Mouse (Mus musculus) embryonic stem cell, embryonic (primary cell): ENCODE measurements around the gene Xab2.

ENCODE experiments used
- CTCF ChIA-PET, 4 experiments: fragments of 300-600 bp in 2 of 4; fragments of 350-600 bp in 2 of 4; sonication (Branson Sonifier 250); formaldehyde crosslinking; loops; one replicate each; lab custom pipeline; 2022; ENCODE audit warnings: inconsistent platforms in 2 of 4; lab: Charles Lee
- POLR2A ChIA-PET, 4 experiments: fragments of 300-600 bp in 2 of 4; fragments of 350-600 bp in 2 of 4; sonication (Branson Sonifier 250); formaldehyde crosslinking; loops; one replicate each; lab custom pipeline; 2022; ENCODE audit warnings: antibody characterized with exemption in 4 of 4, inconsistent platforms in 1 of 4; lab: Charles Lee

The Xab2 gene

DNA sequence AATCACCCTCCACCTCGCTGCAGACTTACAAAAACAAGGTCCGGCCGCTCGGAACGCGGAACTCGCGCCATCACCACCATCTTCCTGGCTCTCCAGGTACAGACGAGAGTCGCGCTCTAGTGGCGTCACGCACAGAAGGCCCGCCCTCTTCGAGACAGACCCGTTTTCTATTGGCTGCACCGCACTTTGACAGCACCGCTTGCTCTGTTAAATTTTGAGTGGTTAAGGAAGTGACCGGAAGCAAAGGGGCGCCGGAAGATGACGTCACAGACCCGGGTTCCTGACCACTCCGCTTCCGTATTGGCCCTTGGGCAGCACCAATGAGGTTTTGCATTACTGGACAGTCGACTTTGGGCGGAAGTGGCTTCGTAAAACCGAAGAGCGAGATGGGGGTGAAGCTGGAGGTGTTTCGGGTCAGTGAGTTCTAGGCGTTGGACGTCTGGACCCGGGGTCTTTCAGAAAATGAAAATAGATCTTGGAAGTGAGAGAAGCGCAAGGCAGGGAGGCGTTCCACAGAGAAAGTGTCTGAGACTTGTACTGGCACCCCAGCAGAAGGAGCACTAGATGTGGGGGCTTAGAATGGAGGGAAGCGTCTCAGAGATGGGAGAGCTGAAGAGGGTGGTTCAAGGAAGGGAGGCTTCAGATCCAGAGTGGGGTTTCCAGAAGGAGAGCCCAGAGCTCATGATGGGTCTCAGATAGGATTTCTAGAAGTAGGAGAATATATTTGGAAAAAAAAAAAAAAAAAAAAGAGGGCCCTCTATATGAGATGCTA, at the start of gene Xab2, which contains the start of gene Pet100:
Gene Xab2, minus strand, starts transcription at position 118 of the 772 bp plus-strand sequence.
Gene Pet100, plus strand, starts transcription at position 350 of the 772 bp plus-strand sequence.
- POLR2A ChIA-PET: interaction anchor here in 3 of 4 experiments (0.5 to 5.3 kb wide), 54 partner anchors 9 to 661 kb away, joined by 3 to 48 read pairs (median 4); partner anchors contain the start of genes C330021F23Rik (in 3 of the 3), Trappc5 (in 3 of the 3), Fcor (in 2 of the 3) and Mcoln1 (in 2 of the 3)

DNA sequence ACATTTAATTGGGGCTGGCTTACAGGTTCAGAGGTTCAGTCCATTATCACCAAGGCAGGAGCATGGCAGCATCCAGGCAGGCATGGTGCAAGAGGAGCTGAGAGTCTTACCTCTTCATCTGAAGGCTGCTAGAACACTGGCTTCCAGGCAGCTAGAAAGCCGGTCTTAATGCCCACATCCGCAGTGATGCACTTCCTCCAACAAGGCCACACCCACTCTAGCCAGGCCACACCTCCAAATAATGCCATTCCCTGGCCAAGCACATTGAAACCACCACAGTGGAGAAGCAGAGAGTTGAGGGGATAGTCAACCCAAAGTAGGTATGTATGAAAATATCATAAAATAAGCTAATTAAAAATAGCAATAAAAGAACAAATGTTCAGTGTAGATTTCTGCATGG, 49.3 kb upstream of the Xab2 start:
- CTCF ChIA-PET: interaction anchor here in 2 of 4 experiments (0.6 to 3.2 kb wide), 6 partner anchors 13 to 111 kb away, joined by 3 to 39 read pairs (median 4); partner anchors contain the start of gene Retn (in 1 of the 2)

More for the DNA sequence above, at the start of gene Xab2, which contains the start of gene Pet100:
- CTCF ChIA-PET: interaction anchor here in 2 of 4 experiments (0.9 kb wide), 2 partner anchors 62 kb away, joined by 4 to 8 read pairs; no protein-coding TSS in a partner anchor

GRCm38 (mm10) chr8:3665507-3665906, 44.4 kb upstream of the Xab2 start, which contains the start of gene Mcemp1:
Gene Mcemp1, plus strand, starts transcription at chr8:3665754.
- ChIA-PET CTCF (interaction anchor here in 3 of 4 experiments (0.8 to 1.5 kb wide), 3 partner anchors 11 to 106 kb away, joined by 3 to 5 read pairs (median 3); partner anchors contain the start of gene Trappc5 (in 1 of the 3)), POLR2A (interaction anchor here in 3 of 4 experiments (0.6 to 2.7 kb wide), 9 partner anchors 10 to 273 kb away, joined by 3 to 8 read pairs (median 3); partner anchors contain the start of genes Arhgef18 (in 1 of the 3), Retn (in 1 of the 3), Stxbp2 (in 1 of the 3) and Trappc5 (in 1 of the 3))

More for the DNA sequence above, 49.3 kb upstream of the Xab2 start:
- POLR2A ChIA-PET: interaction anchor here in 3 of 4 experiments (0.6 to 3.8 kb wide), 5 partner anchors 17 to 523 kb away, joined by 3 to 14 read pairs (median 3); partner anchors contain the start of gene Pnpla6 (in 1 of the 3)

DNA sequence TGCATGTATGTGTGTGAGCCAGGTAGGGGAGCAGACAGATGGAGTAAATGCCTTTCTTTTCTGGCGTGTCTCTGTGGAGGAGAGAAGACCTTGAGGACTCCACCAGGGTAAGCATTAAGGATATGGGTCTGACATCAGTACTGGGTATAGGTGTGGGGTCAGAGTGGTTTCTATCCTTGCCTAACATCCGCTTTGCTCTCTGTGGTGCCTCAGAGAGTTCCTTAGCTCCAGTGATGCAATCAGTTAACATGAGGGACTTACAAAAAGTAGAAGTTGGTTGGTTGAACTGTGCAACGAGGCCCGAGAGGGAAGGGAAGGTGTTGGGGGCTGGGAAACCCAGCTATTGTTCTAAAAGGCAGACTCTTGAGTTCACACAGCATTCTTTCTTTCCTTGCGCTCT, 43.3 kb upstream of the Xab2 start:
- ChIA-PET POLR2A (interaction anchor here in 2 of 4 experiments (0.7 to 2.7 kb wide), 5 partner anchors 9 to 51 kb away, joined by 3 to 8 read pairs (median 4); partner anchors contain the start of gene Stxbp2 (in 1 of the 2)), CTCF (interaction anchor here in 1 of 4 experiments (0.6 to 0.7 kb wide), 2 partner anchors 201 to 291 kb away, joined by 3 to 8 read pairs; no protein-coding TSS in a partner anchor)

DNA sequence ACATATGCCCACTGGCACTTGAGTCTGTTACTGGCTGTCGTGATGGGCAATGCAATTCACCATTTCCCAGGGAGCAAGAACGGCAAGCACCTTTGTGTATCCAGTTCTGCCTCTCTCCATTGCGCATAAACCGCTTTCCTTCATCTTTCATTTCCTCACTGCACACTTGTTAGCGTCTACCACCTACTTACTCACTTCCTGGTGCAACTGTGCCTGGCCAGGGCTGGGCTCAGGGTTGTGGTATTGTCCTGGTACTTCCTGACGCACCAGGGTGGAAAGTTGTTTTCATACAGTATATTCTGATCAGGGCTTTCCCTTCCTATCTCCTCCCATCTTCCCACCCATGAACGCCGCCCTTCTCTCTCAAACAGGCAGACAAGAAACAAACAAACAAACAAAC, 39.8 kb upstream of the Xab2 start:
- ChIA-PET POLR2A (no interaction called here), CTCF (interaction anchor here in 1 of 4 experiments (2.5 kb wide), 1 partner anchor 11 kb away, joined by 9 read pairs; the partner anchor contains the start of gene Fcor)

- CTCF ChIA-PET: interaction anchor here (0.5 to 2.0 kb wide), 9 partner anchors 11 to 182 kb away, joined by 3 to 8 read pairs (median 4); partner anchors contain the start of genes Fcor (in 4 of the 4) and Trappc5 (in 1 of the 4)
- POLR2A ChIA-PET: interaction anchor here in 2 of 4 experiments (0.6 to 1.7 kb wide), 8 partner anchors 11 to 269 kb away, joined by 3 to 6 read pairs (median 3); partner anchors contain the start of genes Fcor (in 1 of the 2) and Stxbp2 (in 1 of the 2)
Measured at GRCm38 (mm10) chr8:3656725-3657381, 35.7 kb upstream of the Xab2 start.

DNA sequence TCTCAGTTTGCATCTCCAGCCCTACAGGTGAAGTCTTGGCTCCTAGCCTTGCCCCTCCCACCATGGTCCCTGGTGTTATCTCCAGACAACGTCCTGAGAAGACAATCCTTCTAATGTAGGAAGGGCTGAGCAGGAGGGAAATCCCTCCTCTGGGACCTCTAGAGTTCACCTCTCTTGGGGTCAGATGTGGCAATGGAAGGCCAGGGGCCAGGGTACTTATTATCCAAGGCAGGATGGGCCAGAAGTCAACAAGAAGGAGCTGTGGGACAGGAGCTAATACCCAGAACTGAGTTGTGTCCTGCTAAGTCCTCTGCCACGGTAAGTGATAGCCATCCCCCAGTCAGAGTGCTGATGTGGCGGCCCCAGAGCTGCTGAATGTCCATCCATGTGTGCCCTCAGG, 34.4 kb upstream of the Xab2 start, which contains the start of gene Retn:
Gene Retn, plus strand, starts transcription at position 245 of the 400 bp plus-strand sequence.
- ChIA-PET CTCF (interaction anchor here (0.6 to 1.7 kb wide), 8 partner anchors 8 to 97 kb away, joined by 3 to 6 read pairs (median 4); partner anchors contain the start of genes Fcor (in 4 of the 4) and Trappc5 (in 1 of the 4)), POLR2A (interaction anchor here in 3 of 4 experiments (0.9 to 2.0 kb wide), 13 partner anchors 9 to 155 kb away, joined by 3 to 8 read pairs (median 3); partner anchors contain the start of genes Fcor (in 1 of the 3), Mcemp1 (in 1 of the 3), Mcoln1 (in 1 of the 3) and Pet100 (in 1 of the 3))

GRCm38 (mm10) chr8:3654726-3655508, 33.8 kb upstream of the Xab2 start:
- ChIA-PET CTCF (interaction anchor here (0.9 to 1.7 kb wide), 7 partner anchors 9 to 96 kb away, joined by 3 to 6 read pairs (median 4); partner anchors contain the start of genes Fcor (in 4 of the 4) and Trappc5 (in 1 of the 4)), POLR2A (interaction anchor here in 3 of 4 experiments (0.6 to 2.0 kb wide), 17 partner anchors 9 to 155 kb away, joined by 3 to 8 read pairs (median 3); partner anchors contain the start of genes Fcor (in 2 of the 3), Mcemp1 (in 1 of the 3), Mcoln1 (in 1 of the 3) and Pet100 (in 1 of the 3))

- CTCF ChIA-PET: interaction anchor here in 1 of 4 experiments (0.5 kb wide), 1 partner anchor 720 kb away, joined by 3 read pairs; no protein-coding TSS in a partner anchor
- POLR2A ChIA-PET: no interaction called here
Measured at GRCm38 (mm10) chr8:3652845-3653244, 31.7 kb upstream of the Xab2 start.

- POLR2A ChIA-PET: interaction anchor here in 3 of 4 experiments (0.7 to 2.3 kb wide), 14 partner anchors 10 to 498 kb away, joined by 3 to 14 read pairs (median 4); partner anchors contain the start of genes Fcor (in 2 of the 3), C330021F23Rik (in 1 of the 3), Mcemp1 (in 1 of the 3) and Pet100 (in 1 of the 3)
Measured at GRCm38 (mm10) chr8:3648990-3649389, 27.9 kb upstream of the Xab2 start.

DNA sequence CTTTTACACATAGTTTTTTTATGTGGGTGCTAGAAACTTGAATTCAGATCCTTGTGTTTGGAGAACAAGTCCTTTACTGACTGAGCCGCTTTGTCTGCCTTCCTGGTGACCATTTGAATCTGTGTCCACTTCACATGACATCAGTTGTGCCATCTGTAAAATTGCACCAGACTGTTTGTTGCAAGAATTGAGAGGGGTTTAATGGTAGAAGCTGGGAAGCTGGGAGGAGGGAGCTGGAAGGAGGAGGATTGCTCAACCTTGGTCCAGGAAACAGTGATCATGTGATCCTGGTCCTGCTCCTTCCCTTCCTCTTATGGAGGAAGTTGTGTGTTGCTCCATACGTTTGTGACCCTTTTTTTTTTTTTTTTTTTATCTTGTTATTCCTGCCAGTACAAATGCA, 27.2 kb upstream of the Xab2 start:
- CTCF ChIA-PET: interaction anchor here (0.9 to 1.4 kb wide), 5 partner anchors 24 to 70 kb away, joined by 3 to 11 read pairs (median 5); partner anchors contain the start of genes Fcor (in 2 of the 4) and Trappc5 (in 1 of the 4)

More at GRCm38 (mm10) chr8:3648990-3649389, 27.9 kb upstream of the Xab2 start:
- CTCF ChIA-PET: interaction anchor here (0.9 to 1.4 kb wide), 5 partner anchors 23 to 69 kb away, joined by 3 to 11 read pairs (median 4); partner anchors contain the start of genes Fcor (in 3 of the 4) and Trappc5 (in 1 of the 4)

GRCm38 (mm10) chr8:3647561-3647960, 26.4 kb upstream of the Xab2 start:
- CTCF ChIA-PET: interaction anchor here in 2 of 4 experiments (0.7 to 1.4 kb wide), 2 partner anchors 8 to 24 kb away, joined by 4 read pairs; partner anchors contain the start of gene Fcor (in 1 of the 2)
- POLR2A ChIA-PET: interaction anchor here in 2 of 4 experiments (0.6 to 2.3 kb wide), 4 partner anchors 15 to 146 kb away, joined by 4 to 7 read pairs (median 5); partner anchors contain the start of gene Fcor (in 1 of the 2)

More for the DNA sequence above, 27.2 kb upstream of the Xab2 start:
- POLR2A ChIA-PET: interaction anchor here in 3 of 4 experiments (0.7 to 2.3 kb wide), 8 partner anchors 16 to 498 kb away, joined by 3 to 7 read pairs (median 4); partner anchors contain the start of genes Fcor (in 2 of the 3), C330021F23Rik (in 1 of the 3), Pet100 (in 1 of the 3) and Xab2 (in 1 of the 3)

DNA sequence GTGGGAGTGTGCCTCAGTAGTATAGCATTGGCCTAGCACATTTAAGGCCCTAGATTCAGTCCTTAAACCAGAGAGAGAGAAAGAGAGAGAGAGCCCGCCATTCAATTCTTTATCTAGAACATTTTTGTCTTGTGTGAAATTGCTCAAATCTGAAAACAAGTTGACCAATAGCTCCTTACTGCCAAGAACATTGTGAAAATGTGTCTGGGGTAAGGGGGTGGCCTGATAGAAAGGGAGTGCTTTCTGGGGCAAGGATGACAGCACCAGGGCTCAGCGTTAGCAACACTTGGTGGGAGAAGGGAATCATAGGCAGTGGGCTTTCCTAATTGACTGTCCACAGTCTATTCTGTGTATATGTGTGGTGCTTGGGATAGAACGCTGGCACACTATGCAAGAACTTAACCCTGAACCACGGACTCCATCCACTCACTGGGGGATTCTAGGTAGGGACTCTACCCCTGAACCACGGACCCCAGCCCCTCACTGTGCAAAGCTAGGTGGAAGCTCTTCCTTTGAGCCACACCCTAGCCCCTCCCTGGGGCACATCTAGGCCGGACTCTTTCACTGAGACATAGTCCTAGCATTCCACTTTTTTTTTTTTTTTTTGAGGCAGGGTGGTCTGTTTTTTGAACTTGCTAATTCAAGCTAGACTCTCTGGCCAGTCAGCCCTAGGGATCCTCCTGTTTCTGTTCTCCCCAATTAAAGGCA, 25.9 kb upstream of the Xab2 start:
- ChIA-PET CTCF (interaction anchor here in 3 of 4 experiments (0.7 to 2.5 kb wide), 5 partner anchors 9 to 29 kb away, joined by 3 to 12 read pairs (median 6); partner anchors contain the start of genes Fcor (in 3 of the 3), Retn (in 1 of the 3) and Trappc5 (in 1 of the 3)), POLR2A (interaction anchor here in 2 of 4 experiments (0.6 to 2.3 kb wide), 6 partner anchors 14 to 141 kb away, joined by 3 to 10 read pairs (median 5); partner anchors contain the start of genes Fcor (in 2 of the 2) and Stxbp2 (in 1 of the 2))

GRCm38 (mm10) chr8:3645804-3646203, 24.7 kb upstream of the Xab2 start:
- POLR2A ChIA-PET: interaction anchor here in 3 of 4 experiments (0.6 to 2.7 kb wide), 25 partner anchors 9 to 502 kb away, joined by 3 to 14 read pairs (median 3); partner anchors contain the start of genes Fcor (in 3 of the 3), Camsap3 (in 2 of the 3), Stxbp2 (in 2 of the 3) and C330021F23Rik (in 1 of the 3)
- CTCF ChIA-PET: interaction anchor here (0.5 to 3.4 kb wide), 18 partner anchors 10 to 863 kb away, joined by 3 to 39 read pairs (median 4); partner anchors contain the start of genes Fcor (in 4 of the 4), Trappc5 (in 3 of the 4) and Retn (in 1 of the 4)
